Mouse (Mus musculus) adrenal gland, adult 18-20 months (tissue): ENCODE measurements around the gene Anxa6. TPM values are rescaled to one million over a fixed set of nuclear protein-coding genes. Genes with fewer than 3 reads are reported as not detected.
A peak's percentile ranks its signal among the peaks of the same experiment; 100 is the strongest.

Source experiments
- DNase-seq, 2 experiments: peaks; one replicate each; pipeline ENCODE4 v3.0.0; 2021 to 2022; ENCODE audit warnings: low spot score in 2 of 2
- long read RNA-seq, 2 experiments: library from polyadenylated mRNA; stranded (forward); transcript quantifications; one replicate each; pipeline ENCODE4 v2.0.0; 2021
- total RNA-seq, 2 experiments: library from RNA; stranded (reverse); gene quantifications; 1 replicate in 1 of 2; 2 replicates in 1 of 2; pipeline ENCODE4 v1.2.3; 2021

Anxa6 gene
- total RNA-seq = 100 to 1,000 TPM; 123 to 197 TPM
- long read RNA-seq, experiment 1, transcript Anxa6-201 (25 exons, 2,471 nt) = minor isoform, 60 of 209 reads
- long read RNA-seq, experiment 1, transcript Anxa6-202 (26 exons, 2,489 nt) = major isoform, 129 of 209 reads
- long read RNA-seq, experiment 1, partial matches to known transcripts = 11 of 209 reads
- long read RNA-seq, experiment 1, other reads (novel, unspliced or antisense) = 9 of 209 reads
- long read RNA-seq, experiment 2, transcript Anxa6-202 (26 exons, 2,489 nt) = major isoform, 263 of 436 reads
- long read RNA-seq, experiment 2, transcript Anxa6-201 (25 exons, 2,471 nt) = minor isoform, 127 of 436 reads
- long read RNA-seq, experiment 2, partial matches to known transcripts = 25 of 436 reads
- long read RNA-seq, experiment 2, other reads (novel, unspliced or antisense) = 19 of 436 reads

GRCm38 (mm10) chr11:55033040-55033660, at the start of gene Anxa6:
Gene Anxa6 (minus strand): TSS chr11:55033445.
- DNase-seq = peak; percentile 79 to 82

GRCm38 (mm10) chr11:55081206-55081605, 48.0 kb upstream of the Anxa6 start:
- no peak for DNase-seq

- DNase-seq = no peak
Observed at GRCm38 (mm10) chr11:55079180-55079579, 45.9 kb upstream of the Anxa6 start.

GRCm38 (mm10) chr11:55078502-55078901, 45.3 kb upstream of the Anxa6 start:
- DNase-seq = no peak

GRCm38 (mm10) chr11:55077331-55078231, 44.3 kb upstream of the Anxa6 start, which contains the start of gene Ccdc69:
Gene Ccdc69 (minus strand): TSS chr11:55078131.
- peak; percentile 57 to 65 for DNase-seq

GRCm38 (mm10) chr11:55076234-55076633, 43.0 kb upstream of the Anxa6 start:
- DNase-seq = no peak

- no peak for DNase-seq
Observed at GRCm38 (mm10) chr11:55075602-55076001, 42.4 kb upstream of the Anxa6 start.

GRCm38 (mm10) chr11:55073191-55073590, 39.9 kb upstream of the Anxa6 start:
- no peak for DNase-seq

GRCm38 (mm10) chr11:55072467-55072866, 39.2 kb upstream of the Anxa6 start:
- no peak for DNase-seq

GRCm38 (mm10) chr11:55071344-55071743, 38.1 kb upstream of the Anxa6 start:
- DNase-seq = no peak

GRCm38 (mm10) chr11:55069023-55069422, 35.8 kb upstream of the Anxa6 start:
- no peak for DNase-seq

- DNase-seq = no peak
Observed at GRCm38 (mm10) chr11:55066921-55067320, 33.7 kb upstream of the Anxa6 start.

GRCm38 (mm10) chr11:55062856-55063255, 29.6 kb upstream of the Anxa6 start:
- no peak for DNase-seq

- no peak for DNase-seq
Observed at GRCm38 (mm10) chr11:55060802-55061201, 27.6 kb upstream of the Anxa6 start.

GRCm38 (mm10) chr11:55057511-55057910, 24.3 kb upstream of the Anxa6 start:
- no peak for DNase-seq

GRCm38 (mm10) chr11:55050837-55051510, 17.7 kb upstream of the Anxa6 start:
- no peak for DNase-seq

GRCm38 (mm10) chr11:55046600-55046999, 13.4 kb upstream of the Anxa6 start:
- DNase-seq = peak; percentile 59 to 65

GRCm38 (mm10) chr11:55041348-55041747, 8.1 kb upstream of the Anxa6 start:
- DNase-seq = no peak

- DNase-seq = peak; percentile 81
Observed at GRCm38 (mm10) chr11:55039591-55039990, 6.3 kb upstream of the Anxa6 start.

- DNase-seq = no peak
Observed at GRCm38 (mm10) chr11:55036601-55037000, 3.4 kb upstream of the Anxa6 start.

GRCm38 (mm10) chr11:55032286-55032685, 959 bp downstream of the Anxa6 start:
- no peak for DNase-seq
